9 mouse cellular contexts compared by ENCODE assay signal in genomic region chr10:58394170-58394569, GRCm38 (mm10). TPM values are rescaled to one million over a fixed set of nuclear protein-coding genes. Genes with fewer than 3 reads are reported as not detected.
DNase-seq lines count a peak whose midpoint lies in the region; ATAC-seq and TF ChIP-seq lines count a peak whose summit lies in the region.
"Had no signal": no experiment of that assay in that cellular context is flagged by ENCODE, and none has a peak within 500 bp of the region (broad histone marks: within the 10 kb centered on the region; RNA-seq: fewer than 3 reads in every experiment).

No protein-coding gene starts in this region.

- TF ChIP-seq CTCF in heart, postnatal 0 days (IDR thresholded peaks at IDR 0.05; ENCODE audit: low read depth): no peak
- no peak for TF ChIP-seq CTCF in liver, postnatal 0 days (IDR thresholded peaks at IDR 0.05; ENCODE audit: low read depth)

- no peaks in the 10 kb centered on the region for H3K27me3 ChIP-seq in heart, postnatal 0 days (ENCODE audit: control insufficient read depth, insufficient read depth, low read length)
- H3K27me3 ChIP-seq in liver, postnatal 0 days (ENCODE audit: insufficient read depth, low read length): no peaks in the 10 kb centered on the region
- H3K27me3 ChIP-seq: Patski had no signal

- peak; percentile 72; the same call in 1 of the 2 replicates for TF ChIP-seq EP300 in heart, postnatal 0 days (IDR thresholded peaks at IDR 0.05; ENCODE audit: low read depth)
- no peak for TF ChIP-seq EP300 in liver, postnatal 0 days (IDR thresholded peaks at IDR 0.05; ENCODE audit: low read depth)

- H3K4me2 ChIP-seq in heart, postnatal 0 days (ENCODE audit: low read depth, low read length): peak overlapping the region; percentile 72
- no peak overlapping the region for H3K4me2 ChIP-seq in liver, postnatal 0 days (ENCODE audit: low read depth, low read length)

- H3K36me3 ChIP-seq in heart, postnatal 0 days (replicated peaks; ENCODE audit: control insufficient read depth, insufficient read depth, low read length): peaks cover 5% of the 10 kb centered on the region
- peaks cover 3% of the 10 kb centered on the region for H3K36me3 ChIP-seq in liver, postnatal 0 days (replicated peaks; ENCODE audit: insufficient read depth, low read length)

- 13% methylated on average over 10 of the region's 10 CpGs for WGBS in heart, postnatal 0 days
- 66% methylated on average over 10 of the region's 10 CpGs for WGBS in liver, postnatal 0 days (ENCODE audit: insufficient replicate concordance)

- DNase-seq in MN1 (ENCODE audit: low spot score): peak; percentile 73
- DNase-seq in adrenal gland, postnatal 36 days: peak; percentile 85 to 89
- DNase-seq in heart, postnatal 0 days (ENCODE audit: low spot score): peak; percentile 95
- DNase-seq in liver, postnatal 0 days: peak; percentile 33
- peak; percentile 62 for DNase-seq in testis, postnatal 14 days (ENCODE audit: low spot score)
- DNase-seq in layer of hippocampus, adult 11-12 months (ENCODE audit: low spot score): no peak
- DNase-seq in right cerebral cortex, postnatal 4 days: no peak
- no peak for DNase-seq in retina, postnatal 1 day

- H3K27ac ChIP-seq in heart, postnatal 0 days (ENCODE audit: low read depth): peak overlapping the region; percentile 99
- 0 out of 2 replicates have a peak overlapping the region, but pooled peaks have one; percentile 5 for H3K27ac ChIP-seq in liver, postnatal 0 days (ENCODE audit: low read depth)

- H3K9me3 ChIP-seq in heart, postnatal 0 days (replicated peaks; ENCODE audit: control insufficient read depth, low read length): no peaks in the 10 kb centered on the region
- H3K9me3 ChIP-seq in liver, postnatal 0 days (ENCODE audit: low read length): no peaks in the 10 kb centered on the region

- ATAC-seq in heart, postnatal 0 days (ENCODE audit: insufficient read depth, low read depth): peak; percentile 90
- peak; percentile 70 for ATAC-seq in liver, postnatal 0 days
- ATAC-seq: Patski had no signal

- H3K4me3 ChIP-seq in heart, postnatal 0 days (ENCODE audit: low read depth, low read length): peak overlapping the region; percentile 63
- no peak overlapping the region for H3K4me3 ChIP-seq in liver, postnatal 0 days (ENCODE audit: low read depth, low read length)

- peak overlapping the region; percentile 87 for H3K9ac ChIP-seq in heart, postnatal 0 days (replicated peaks; ENCODE audit: low read depth, low read length)
- peak overlapping the region; percentile 9; the same call in 1 of the 2 replicates for H3K9ac ChIP-seq in liver, postnatal 0 days (replicated peaks)

- H3K4me1 ChIP-seq in heart, postnatal 0 days (ENCODE audit: control insufficient read depth, insufficient read depth): peaks cover 36% of the 10 kb centered on the region
- H3K4me1 ChIP-seq in liver, postnatal 0 days (ENCODE audit: insufficient read depth): peaks cover 24% of the 10 kb centered on the region

RNA-seq across cellular contexts. Expression of gene Ranbp2, which starts 52.5 kb away (rescaled TPM):
- total RNA-seq in adrenal gland, postnatal 36 days (2021): 10 to 100 TPM; 80.4 to 85.1 TPM
- 31.8 and 32.9 TPM in 2 replicates for total RNA-seq in heart, postnatal 0 days (2014; rRNA removed; ENCODE audit: low replicate concordance)
- polyA plus RNA-seq in heart, postnatal 0 days (2015; fragmentation: Nextera tagmentation; extraction: Ambion mirVana): 7.9 and 8.8 TPM in 2 replicates
- 8.7 and 9.6 TPM in 2 replicates for polyA plus RNA-seq in liver, postnatal 0 days (2015; fragmentation: Nextera tagmentation; extraction: Ambion mirVana)

Comparison
In these comparisons a context has a peak if more than half of its experiments do, and no peak if none do; other contexts are left out.
1. DNase-seq: peak in MN1 (single experiment), adrenal gland, postnatal 36 days (2 of 2), heart, postnatal 0 days (single experiment), liver, postnatal 0 days (single experiment) and testis, postnatal 14 days (single experiment); none in layer of hippocampus, adult 11-12 months (single experiment), right cerebral cortex, postnatal 4 days (single experiment) and retina, postnatal 1 day (single experiment).